Mouse (Mus musculus) kidney, embryonic 15.5 days (tissue): ENCODE results near the gene Opcml. TPM values are rescaled to one million over a fixed set of nuclear protein-coding genes. Genes with fewer than 3 reads are reported as not detected.

Experiments
- ATAC-seq: fragments of 200-750 bp; cut with Nextera tagmentation; replicated peaks from 2 replicates; pipeline ENCODE4 v1.8.0; 2017; ENCODE audit warnings: moderate TSS enrichment; ENCODE audit not compliant: low FRiP score
- H3K27ac ChIP-seq: fragments of 300-500 bp; sonication (generic); 2 replicates; pipeline ENCODE4 v1.5.1; 2015; ENCODE audit warnings: mild to moderate bottlenecking, inconsistent platforms
- H3K27me3 ChIP-seq: fragments of 300-500 bp; sonication (generic); 2 replicates; pipeline ENCODE4 v1.6.1; 2015; ENCODE audit warnings: inconsistent platforms
- H3K36me3 ChIP-seq: fragments of 300-500 bp; sonication (generic); 2 replicates; pipeline ENCODE4 v1.6.1; 2015; ENCODE audit warnings: inconsistent platforms
- H3K4me1 ChIP-seq: fragments of 300-500 bp; sonication (generic); 2 replicates; pipeline ENCODE4 v1.6.1; 2015; ENCODE audit warnings: inconsistent platforms
- H3K4me2 ChIP-seq: fragments of 300-500 bp; sonication (generic); 2 replicates; pipeline ENCODE4 v1.6.1; 2015; ENCODE audit warnings: moderate library complexity, mild to moderate bottlenecking, inconsistent platforms
- H3K4me3 ChIP-seq: fragments of 300-500 bp; sonication (generic); replicated peaks from 2 replicates; pipeline ENCODE4 v1.5.1; 2015; ENCODE audit warnings: mild to moderate bottlenecking, inconsistent platforms
- H3K9ac ChIP-seq: fragments of 300-500 bp; sonication (generic); 2 replicates; pipeline ENCODE4 v1.6.1; 2015; ENCODE audit warnings: mild to moderate bottlenecking, inconsistent platforms
- H3K9me3 ChIP-seq: fragments of 300-500 bp; sonication (generic); replicated peaks from 2 replicates; pipeline ENCODE4 v1.6.1; 2016; ENCODE audit warnings: inconsistent platforms
- WGBS: fragments of 180-500 bp; shearing (Covaris S2); methylation state at CpG from one replicate; pipeline ENCODE4 v1.1.7; 2015; ENCODE audit warnings: mixed read lengths; 5-methylcytosine and 5-hydroxymethylcytosine counted together
- polyA plus RNA-seq: library from polyadenylated mRNA; unstranded; fragments of >200 nt; fragmentation: Nextera tagmentation; extraction: Ambion mirVana; gene quantifications from 2 replicates; pipeline ENCODE4 v1.2.1, GENCODE M21; 2015

Opcml gene
- polyA plus RNA-seq, 1 experiment from 2014 or later = 1.5 TPM

DNA sequence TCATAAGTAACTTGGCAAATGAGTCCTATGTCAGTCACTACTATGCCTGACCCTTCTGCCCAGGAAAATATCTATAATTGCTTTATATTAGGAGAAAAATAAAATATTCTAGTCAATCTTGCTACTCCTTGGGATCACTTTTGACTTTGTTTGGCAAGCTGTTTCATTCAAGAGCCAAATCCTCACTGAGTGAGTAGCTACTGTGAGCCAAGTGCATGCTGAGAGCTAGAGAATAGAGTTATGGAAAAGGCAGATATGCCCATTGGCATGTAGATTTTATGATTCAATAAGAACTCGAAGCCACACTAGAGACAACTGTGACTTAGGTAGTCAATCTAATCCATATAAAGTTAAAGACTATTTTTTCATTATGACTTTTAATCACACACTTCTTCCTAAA is 340.9 kb downstream of the Opcml start:
- Histone ChIP-seq H3K4me3 (no peak overlapping the region), H3K9me3 (no peaks in the 10 kb centered on the region), H3K27ac (no peak overlapping the region), H3K4me1 (no peaks in the 10 kb centered on the region), H3K36me3 (no peaks in the 10 kb centered on the region), H3K4me2 (no peak overlapping the region), H3K27me3 (no peaks in the 10 kb centered on the region), H3K9ac (no peak overlapping the region)
- no peak for ATAC-seq
- 83% methylated on average over 1 of the region's 1 CpGs for WGBS

DNA sequence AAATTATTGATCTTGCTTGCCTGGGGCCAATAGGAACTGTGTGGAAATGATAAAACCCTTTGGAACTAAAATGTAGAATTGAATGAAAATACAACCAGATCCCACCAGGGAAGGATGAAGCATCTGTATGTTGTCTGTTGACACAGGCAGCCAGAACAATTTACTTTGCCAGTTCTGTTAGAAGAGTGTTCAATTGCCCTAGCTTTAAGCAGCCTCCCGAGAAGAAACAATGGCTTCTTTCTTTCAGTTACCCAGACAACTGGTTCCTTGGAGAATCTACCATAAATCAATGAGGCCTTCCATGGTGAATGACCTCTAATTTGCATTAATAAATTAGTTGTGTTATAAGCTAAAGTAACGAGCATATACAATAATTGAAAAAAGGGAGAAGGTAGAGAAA is 346.0 kb downstream of the Opcml start:
- ATAC-seq = no peak
- Histone ChIP-seq H3K4me1 (no peaks in the 10 kb centered on the region), H3K4me3 (no peak overlapping the region), H3K27me3 (no peaks in the 10 kb centered on the region), H3K9ac (no peak overlapping the region), H3K36me3 (no peaks in the 10 kb centered on the region), H3K4me2 (no peak overlapping the region), H3K27ac (no peak overlapping the region), H3K9me3 (no peaks in the 10 kb centered on the region)
- WGBS = 22% methylated on average over 2 of the region's 2 CpGs

DNA sequence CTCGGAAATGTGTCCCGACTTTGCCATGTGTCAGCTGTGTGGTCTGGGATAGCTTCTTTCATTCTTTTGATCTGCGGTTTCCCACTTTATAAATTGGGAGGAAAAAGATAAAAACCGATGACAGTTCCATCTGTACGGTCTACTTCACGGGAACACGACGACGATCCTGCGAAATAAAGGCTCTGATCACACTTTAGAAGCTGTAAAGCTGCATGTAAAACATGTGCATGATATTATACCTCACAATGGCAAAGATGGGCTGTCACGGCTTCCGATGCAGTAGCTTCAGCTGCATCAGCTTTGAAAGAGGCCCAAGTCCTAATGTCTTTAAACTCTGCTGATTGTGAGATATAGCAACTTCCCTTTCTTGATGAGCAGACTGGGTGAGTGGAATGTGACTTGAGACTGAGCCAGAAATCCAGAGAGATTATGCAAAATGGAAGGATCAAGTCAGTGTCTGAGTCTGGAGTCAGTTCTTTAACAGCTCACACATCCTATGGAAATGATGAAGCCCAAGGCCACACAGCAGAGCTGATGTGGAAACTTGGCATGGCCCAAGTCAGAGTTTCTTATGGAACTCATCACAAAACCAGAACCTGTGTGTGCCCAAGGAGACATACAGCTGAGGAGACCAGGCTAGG is 349.5 kb downstream of the Opcml start:
- Histone ChIP-seq H3K4me3 (no peak overlapping the region), H3K9ac (no peak overlapping the region), H3K27ac (no peak overlapping the region), H3K4me1 (no peaks in the 10 kb centered on the region), H3K9me3 (no peaks in the 10 kb centered on the region), H3K36me3 (no peaks in the 10 kb centered on the region), H3K4me2 (no peak overlapping the region), H3K27me3 (no peaks in the 10 kb centered on the region)
- no peak for ATAC-seq
- 85% methylated on average over 12 of the region's 12 CpGs for WGBS

DNA sequence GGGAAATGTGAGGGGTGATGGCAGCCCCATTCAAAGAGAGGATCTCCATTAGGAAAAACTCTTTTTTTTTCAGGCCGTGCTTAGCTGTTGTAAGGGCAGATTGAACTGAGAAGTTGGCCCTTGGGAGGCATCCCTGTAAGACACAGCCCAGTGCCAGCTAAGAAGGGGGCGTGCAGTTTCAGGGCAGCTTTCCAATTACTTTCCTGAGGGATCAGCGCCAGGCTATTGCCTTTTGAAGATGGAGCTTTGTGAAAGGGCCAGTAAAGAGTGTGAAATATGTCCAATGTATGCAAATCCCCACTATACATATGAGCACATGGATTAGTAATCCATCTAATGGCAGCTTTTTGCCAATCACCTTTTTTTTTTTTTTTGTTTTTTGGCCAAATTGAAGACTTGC is 358.9 kb downstream of the Opcml start:
- H3K4me3 ChIP-seq = no peak overlapping the region
- H3K9ac ChIP-seq = no peak overlapping the region
- H3K27me3 ChIP-seq = no peaks in the 10 kb centered on the region
- no peak overlapping the region for H3K27ac ChIP-seq
- no peaks in the 10 kb centered on the region for H3K4me1 ChIP-seq
- no peak overlapping the region for H3K4me2 ChIP-seq
- H3K36me3 ChIP-seq = no peaks in the 10 kb centered on the region
- no peaks in the 10 kb centered on the region for H3K9me3 ChIP-seq
- 83% methylated on average over 3 of the region's 3 CpGs for WGBS
- ATAC-seq = no peak

DNA sequence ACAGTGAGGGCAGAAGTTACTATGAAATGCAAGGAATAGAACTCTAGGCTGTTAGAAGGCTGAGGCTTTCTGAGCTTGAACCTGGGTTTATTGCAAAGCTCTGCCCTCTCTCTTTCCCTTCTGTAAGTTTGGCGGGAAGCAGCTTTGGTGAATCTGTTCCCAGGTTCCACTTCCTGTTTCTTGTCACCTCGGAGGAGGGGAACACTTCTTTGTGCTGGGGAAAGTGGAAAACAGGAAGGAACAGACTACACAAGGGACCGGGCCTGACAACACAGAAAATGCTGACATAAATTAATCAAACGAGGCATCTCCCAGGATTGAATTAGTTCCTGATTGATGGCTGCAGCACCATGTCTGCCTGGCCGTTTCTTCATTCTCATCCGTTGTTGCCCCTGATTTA is 363.2 kb downstream of the Opcml start:
- Histone ChIP-seq H3K4me2 (no peak overlapping the region), H3K4me1 (no peaks in the 10 kb centered on the region), H3K9ac (no peak overlapping the region), H3K9me3 (no peaks in the 10 kb centered on the region), H3K36me3 (no peaks in the 10 kb centered on the region), H3K4me3 (no peak overlapping the region), H3K27me3 (no peaks in the 10 kb centered on the region), H3K27ac (no peak overlapping the region)
- ATAC-seq = no peak
- 18% methylated on average over 6 of the region's 6 CpGs for WGBS

DNA sequence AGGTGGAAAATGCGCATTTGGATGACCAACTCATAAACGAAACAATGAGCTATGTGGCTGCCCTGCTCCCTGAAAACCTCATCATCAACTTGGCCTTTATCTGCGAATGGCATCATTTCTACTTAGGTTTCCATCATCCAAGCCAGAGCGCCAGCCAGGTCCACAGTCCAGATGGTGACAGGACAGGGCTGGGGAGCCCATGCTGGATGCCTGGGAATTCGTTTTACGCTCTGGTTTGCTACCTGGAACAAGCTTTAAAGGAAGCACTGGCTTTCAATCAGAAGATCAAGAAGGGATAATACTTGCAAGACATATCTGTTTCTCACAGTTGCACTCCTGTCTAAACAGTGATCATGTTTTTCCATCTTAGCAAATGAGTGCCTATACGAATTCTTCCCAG is 366.5 kb downstream of the Opcml start:
- Histone ChIP-seq H3K4me2 (no peak overlapping the region), H3K4me1 (no peaks in the 10 kb centered on the region), H3K9ac (no peak overlapping the region), H3K4me3 (no peak overlapping the region), H3K27ac (no peak overlapping the region), H3K27me3 (no peaks in the 10 kb centered on the region), H3K36me3 (no peaks in the 10 kb centered on the region), H3K9me3 (no peaks in the 10 kb centered on the region)
- 89% methylated on average over 7 of the region's 7 CpGs for WGBS
- no peak for ATAC-seq

DNA sequence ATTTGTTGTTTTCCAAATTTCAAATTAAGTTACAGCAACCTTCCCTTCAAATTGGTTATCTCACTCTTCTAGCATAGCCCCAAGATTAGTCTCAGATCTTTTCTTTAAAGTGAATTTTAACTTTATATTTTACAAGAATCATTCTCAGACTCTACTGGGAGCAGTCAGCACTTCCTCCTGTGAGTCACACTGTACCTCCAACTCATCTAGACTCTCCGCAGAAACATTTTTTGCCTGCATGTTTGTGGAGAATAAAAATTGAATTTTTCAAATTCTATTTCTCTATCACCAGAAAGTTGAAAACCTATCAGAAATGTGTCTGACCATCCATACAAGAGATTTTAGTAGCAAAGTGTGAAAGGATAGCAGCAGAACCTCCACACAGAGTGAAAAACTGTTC is 370.4 kb downstream of the Opcml start:
- no peak overlapping the region for H3K9ac ChIP-seq
- 91% methylated on average over 1 of the region's 1 CpGs for WGBS

DNA sequence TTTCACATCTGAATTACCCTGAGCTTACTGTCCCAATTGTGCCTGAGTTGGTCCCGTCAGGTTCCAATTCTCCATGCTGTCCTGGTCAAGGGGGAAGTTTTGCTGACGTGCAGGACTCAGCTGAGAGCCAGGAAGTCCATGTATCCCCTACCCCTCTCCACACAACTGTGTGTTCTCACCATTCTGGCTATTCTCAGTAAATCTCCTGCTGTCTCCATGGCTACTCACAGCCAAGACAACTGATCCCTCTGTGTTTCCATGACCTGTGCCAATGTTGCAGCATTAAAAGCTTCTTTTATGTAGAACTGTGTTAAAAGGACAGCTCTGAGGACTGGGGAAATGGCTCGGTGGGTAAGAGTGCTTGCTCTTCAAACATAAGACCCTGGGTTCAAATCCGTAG is 373.4 kb downstream of the Opcml start:
- Histone ChIP-seq H3K4me1 (no peaks in the 10 kb centered on the region), H3K27ac (no peak overlapping the region), H3K4me3 (no peak overlapping the region), H3K9ac (no peak overlapping the region), H3K4me2 (no peak overlapping the region), H3K36me3 (no peaks in the 10 kb centered on the region), H3K9me3 (no peaks in the 10 kb centered on the region), H3K27me3 (no peaks in the 10 kb centered on the region)
- ATAC-seq = no peak
- WGBS = 49% methylated on average over 4 of the region's 4 CpGs

More for the DNA sequence above, 370.4 kb downstream of the Opcml start:
- Histone ChIP-seq H3K27ac (no peak overlapping the region), H3K9me3 (no peaks in the 10 kb centered on the region), H3K4me3 (no peak overlapping the region), H3K36me3 (no peaks in the 10 kb centered on the region), H3K27me3 (no peaks in the 10 kb centered on the region), H3K4me2 (no peak overlapping the region), H3K4me1 (no peaks in the 10 kb centered on the region)
- no peak for ATAC-seq

DNA sequence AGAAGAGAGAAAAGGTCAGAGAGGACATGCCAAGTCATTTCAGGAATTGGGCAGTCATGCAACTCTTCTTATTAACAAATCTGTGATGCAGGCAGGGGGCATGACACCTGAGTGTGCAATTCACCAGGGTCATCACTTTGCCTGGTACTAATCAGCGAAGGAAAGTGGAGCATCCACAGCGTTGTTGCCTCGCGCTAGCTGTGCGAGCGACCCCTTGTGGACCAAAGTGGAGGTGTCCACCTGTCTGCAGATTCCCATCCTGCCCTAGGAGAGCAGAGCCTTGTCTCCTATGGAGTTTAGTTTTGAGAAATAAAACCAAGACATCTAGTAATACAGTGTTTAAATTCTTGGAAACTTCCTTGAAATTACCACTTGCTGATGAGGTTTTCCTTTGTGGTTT is 381.3 kb downstream of the Opcml start:
- Histone ChIP-seq H3K4me3 (no peak overlapping the region), H3K36me3 (no peaks in the 10 kb centered on the region), H3K4me2 (no peak overlapping the region), H3K9ac (no peak overlapping the region), H3K27me3 (peaks cover 12% of the 10 kb centered on the region; the same call in 1 of the 2 replicates), H3K4me1 (no peaks in the 10 kb centered on the region), H3K9me3 (no peaks in the 10 kb centered on the region), H3K27ac (no peak overlapping the region)
- no peak for ATAC-seq
- WGBS = 12% methylated on average over 6 of the region's 6 CpGs

DNA sequence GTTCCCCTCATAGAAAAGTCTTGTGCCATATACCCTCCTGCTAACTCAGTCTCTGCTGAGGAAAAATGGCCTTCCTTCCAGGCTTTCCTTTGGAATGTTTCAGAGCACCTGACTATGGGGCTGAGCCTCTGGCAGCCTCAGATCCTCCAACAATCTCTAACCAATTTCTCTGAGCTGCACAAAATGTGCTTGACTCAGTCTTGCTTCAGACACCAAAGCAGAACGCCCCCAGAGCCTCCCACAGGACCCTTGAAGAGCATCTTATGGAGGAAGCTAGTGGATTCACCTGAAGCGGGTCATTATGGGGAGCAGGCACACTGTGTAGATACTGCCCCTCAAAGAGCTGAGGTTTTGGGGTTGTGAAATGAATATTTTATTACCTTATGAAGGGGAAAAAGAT is 386.5 kb downstream of the Opcml start:
- Histone ChIP-seq H3K27me3 (peaks cover 11% of the 10 kb centered on the region; the same call in 1 of the 2 replicates), H3K4me1 (0 out of 2 replicates have a peak, but pooled peaks cover 3% of the 10 kb centered on the region), H3K36me3 (no peaks in the 10 kb centered on the region), H3K27ac (no peak overlapping the region), H3K4me2 (no peak overlapping the region), H3K4me3 (no peak overlapping the region), H3K9me3 (no peaks in the 10 kb centered on the region), H3K9ac (no peak overlapping the region)
- WGBS = 89% methylated on average over 2 of the region's 2 CpGs
- no peak for ATAC-seq

DNA sequence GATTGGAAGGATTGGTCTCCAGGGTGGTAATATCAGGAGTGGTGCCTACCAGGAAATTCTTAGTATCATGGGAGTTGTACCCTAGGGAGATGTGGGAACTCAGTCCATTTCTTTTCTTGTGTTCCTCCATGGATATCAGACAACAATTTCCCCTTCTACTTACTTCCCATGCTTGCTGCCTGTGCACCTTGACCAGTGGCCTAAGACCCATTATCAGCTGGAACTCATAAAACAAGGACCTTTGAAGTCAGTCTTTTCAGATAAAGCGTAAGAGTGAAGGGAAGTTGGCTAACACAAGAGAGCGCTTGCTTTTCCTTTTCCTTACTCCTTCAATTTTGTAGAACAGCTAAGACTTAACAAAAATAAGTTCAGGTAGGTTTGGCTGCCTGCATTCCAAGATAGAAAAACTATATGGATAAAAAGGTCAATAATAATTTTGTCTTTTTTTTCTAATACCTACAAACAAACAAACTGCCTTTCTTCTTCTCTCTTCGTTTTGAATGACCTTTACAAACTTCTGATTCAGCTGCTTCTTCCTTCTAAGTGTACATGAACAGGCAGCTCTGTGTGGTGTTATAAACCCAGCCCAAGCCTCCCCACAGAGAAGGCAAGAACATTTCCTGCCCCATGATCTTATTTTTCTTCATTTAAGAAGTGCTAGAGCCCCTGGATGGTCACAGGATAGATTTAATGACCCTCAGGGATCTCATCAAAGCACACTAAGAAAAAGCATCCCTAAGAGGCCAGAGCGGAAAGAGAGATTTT is 387.7 kb downstream of the Opcml start:
- Histone ChIP-seq H3K9ac (no peak overlapping the region), H3K27me3 (peaks cover 3% of the 10 kb centered on the region; the same call in 1 of the 2 replicates), H3K27ac (no peak overlapping the region), H3K4me2 (no peak overlapping the region), H3K9me3 (no peaks in the 10 kb centered on the region), H3K36me3 (no peaks in the 10 kb centered on the region), H3K4me1 (0 out of 2 replicates have a peak, but pooled peaks cover 3% of the 10 kb centered on the region), H3K4me3 (no peak overlapping the region)
- no peak for ATAC-seq
- 79% methylated on average over 4 of the region's 4 CpGs for WGBS

DNA sequence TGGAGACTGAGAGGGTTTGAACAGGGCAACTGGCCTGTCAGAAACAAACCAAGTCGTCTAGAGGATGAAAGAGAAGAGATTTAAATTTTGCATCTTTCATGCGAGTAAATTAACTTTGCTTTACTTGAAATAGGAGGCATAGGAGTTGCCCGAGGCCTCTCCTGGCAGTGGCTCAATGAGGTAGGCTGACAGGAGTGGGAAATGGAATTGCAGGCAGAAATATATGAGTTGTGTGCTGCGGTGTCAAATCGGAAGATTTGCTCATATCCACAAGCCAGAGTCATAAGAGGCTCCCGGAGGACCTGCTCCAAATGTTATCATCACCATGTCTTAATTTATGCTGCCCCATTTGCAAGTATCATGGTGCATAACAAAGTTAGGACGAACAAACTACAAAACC is 391.3 kb downstream of the Opcml start:
- no peaks in the 10 kb centered on the region for H3K36me3 ChIP-seq
- 0 out of 2 replicates have a peak, but pooled peaks cover 3% of the 10 kb centered on the region for H3K4me1 ChIP-seq
- 61% methylated on average over 7 of the region's 7 CpGs for WGBS
- no peak overlapping the region for H3K4me3 ChIP-seq
- no peak overlapping the region for H3K9ac ChIP-seq
- H3K27me3 ChIP-seq = no peaks in the 10 kb centered on the region
- H3K9me3 ChIP-seq = no peaks in the 10 kb centered on the region
- H3K4me2 ChIP-seq = no peak overlapping the region
- no peak overlapping the region; the same call in 1 of the 2 replicates for H3K27ac ChIP-seq
- no peak for ATAC-seq
